Mouse (Mus musculus): ENCODE measurements around the gene Saxo2. TPM values are rescaled to one million over a fixed set of nuclear protein-coding genes. Genes with fewer than 3 reads are reported as not detected.

Saxo2 gene
- 1.7 and 2.9 TPM in 2 replicates for total RNA-seq (2021)
- long read RNA-seq, experiment 1, partial matches to known transcripts = 0 of 4 reads
- long read RNA-seq, experiment 1, other reads (novel, unspliced or antisense) = 1 of 4 reads
- long read RNA-seq, experiment 2, partial matches to known transcripts = 0 of 3 reads
- long read RNA-seq, experiment 2, other reads (novel, unspliced or antisense) = 0 of 3 reads

GRCm38 (mm10) chr7:82648353-82649080, at the start of gene Saxo2, which contains the start of gene Efl1:
Gene Saxo2 (minus strand): TSS chr7:82648528.
Gene Efl1 (plus strand): TSS chr7:82648614.
- peak; percentile 97 for DNase-seq

GRCm38 (mm10) chr7:82697668-82698067, 49.3 kb upstream of the Saxo2 start:
- no peak for DNase-seq

DNA sequence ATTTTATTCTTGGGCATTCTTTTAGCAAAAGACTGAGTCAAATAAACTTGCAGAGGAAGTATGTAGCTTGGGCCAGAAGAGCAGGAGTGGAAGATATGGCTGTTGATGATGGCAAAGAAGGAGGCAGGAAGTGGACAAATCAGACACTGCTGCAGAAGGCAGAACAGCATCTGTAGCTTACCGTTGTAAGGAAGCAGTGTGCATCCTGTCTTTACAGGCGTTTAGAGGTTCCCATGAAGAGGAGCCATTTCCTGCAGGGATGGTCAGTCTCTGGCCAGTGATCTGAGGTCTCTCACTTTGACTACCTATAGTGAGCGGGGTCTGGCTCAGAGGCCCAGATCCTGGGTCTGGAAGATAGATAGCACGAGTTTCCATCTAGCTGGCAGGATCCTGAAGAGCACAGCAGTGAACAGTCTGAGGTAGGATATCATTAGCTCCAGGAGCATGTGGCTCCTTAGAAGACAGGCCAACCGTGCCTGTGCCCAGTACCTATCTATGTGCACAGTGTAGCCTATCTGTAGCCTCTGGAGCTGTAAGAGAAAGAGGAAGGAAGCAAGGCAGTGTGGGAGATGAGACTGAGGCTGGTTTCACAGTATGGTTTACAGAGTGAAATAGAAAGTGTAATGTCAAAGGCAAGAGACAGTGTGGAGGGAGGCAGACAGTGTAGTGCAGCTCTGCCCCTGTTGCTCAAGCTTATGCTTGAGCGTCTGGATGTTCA, 42.9 kb upstream of the Saxo2 start:
- DNase-seq = no peak

DNA sequence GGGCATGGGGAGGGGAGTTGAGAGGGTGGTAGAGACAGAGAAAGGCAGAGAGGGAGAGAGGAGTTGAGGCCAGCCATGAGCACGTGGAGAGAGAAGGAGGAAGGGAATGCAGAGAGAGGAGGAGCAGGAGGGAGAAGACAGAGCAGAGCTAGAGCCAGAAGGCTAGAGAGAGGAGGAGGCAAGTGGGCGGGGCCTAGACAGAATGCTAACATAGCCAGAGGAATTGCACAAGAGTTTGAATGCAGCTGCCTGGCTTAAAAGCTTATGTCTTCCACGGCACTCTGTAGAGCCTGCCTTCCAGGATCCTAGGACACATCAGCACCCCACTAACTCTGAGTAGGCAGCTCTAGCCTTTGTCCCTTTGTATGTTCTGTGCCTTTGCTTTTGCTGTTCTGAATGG, 40.4 kb upstream of the Saxo2 start:
- DNase-seq = peak; percentile 52

GRCm38 (mm10) chr7:82679901-82680300, 31.6 kb upstream of the Saxo2 start:
- no peak for DNase-seq

DNA sequence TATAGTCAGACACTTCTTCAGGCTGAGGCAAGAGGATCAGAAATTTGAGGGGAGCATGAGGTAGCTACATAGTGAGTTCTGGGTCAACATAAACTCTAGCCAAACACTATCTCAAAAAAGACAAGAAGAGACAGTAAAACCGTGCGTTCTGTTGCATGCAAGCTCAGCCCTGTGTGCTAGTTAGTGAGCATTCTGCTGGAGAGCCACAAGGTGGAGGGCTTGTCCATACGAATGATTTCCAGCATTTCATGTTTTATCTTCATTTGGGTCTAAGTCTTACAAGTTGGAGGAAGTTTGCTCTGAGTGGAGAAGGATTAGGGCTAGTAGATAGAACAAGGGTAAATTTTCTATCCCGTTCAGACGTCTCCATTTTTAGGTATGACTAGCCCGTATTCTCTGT, 28.5 kb upstream of the Saxo2 start:
- DNase-seq = no peak

DNA sequence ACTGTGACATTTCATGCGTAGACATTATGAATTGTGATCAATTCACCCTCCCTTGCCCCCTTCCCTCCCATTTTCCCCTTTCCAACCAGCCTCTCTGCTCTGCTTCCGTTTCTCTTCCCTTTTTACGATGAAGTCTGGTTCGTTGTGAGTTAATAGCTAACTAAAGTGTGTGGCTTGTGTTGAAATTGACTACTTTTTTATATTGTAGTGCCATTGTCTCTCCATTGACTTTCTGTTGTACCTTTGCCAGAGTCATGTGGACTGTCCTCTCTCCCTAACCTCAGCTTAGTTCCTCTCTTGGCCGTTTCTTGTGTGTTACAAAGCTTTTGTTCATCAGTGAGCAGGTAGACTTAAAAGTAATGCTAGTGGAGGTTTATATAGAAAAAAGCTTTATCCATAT, 27.7 kb upstream of the Saxo2 start:
- no peak for DNase-seq

GRCm38 (mm10) chr7:82664604-82665003, 16.3 kb upstream of the Saxo2 start:
- no peak for DNase-seq

DNA sequence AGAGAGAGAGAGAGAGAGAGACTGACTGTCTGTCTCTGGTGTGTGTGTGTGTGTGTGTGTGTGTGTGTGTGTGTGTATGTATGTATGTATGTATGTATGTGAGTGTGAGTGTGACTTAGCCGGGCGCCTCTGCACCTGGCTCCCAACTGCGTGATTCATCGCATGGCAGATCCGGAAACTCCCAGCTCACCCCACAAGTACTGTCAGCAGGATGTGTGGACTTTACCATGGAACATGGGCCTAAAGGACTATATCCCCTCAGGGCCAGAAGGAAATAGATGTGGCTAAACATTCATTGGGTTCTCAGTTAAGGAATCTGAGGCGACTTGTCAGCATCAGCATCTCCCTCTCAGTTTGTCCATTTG, 735 bp upstream of the Saxo2 start:
- no peak for DNase-seq

DNA sequence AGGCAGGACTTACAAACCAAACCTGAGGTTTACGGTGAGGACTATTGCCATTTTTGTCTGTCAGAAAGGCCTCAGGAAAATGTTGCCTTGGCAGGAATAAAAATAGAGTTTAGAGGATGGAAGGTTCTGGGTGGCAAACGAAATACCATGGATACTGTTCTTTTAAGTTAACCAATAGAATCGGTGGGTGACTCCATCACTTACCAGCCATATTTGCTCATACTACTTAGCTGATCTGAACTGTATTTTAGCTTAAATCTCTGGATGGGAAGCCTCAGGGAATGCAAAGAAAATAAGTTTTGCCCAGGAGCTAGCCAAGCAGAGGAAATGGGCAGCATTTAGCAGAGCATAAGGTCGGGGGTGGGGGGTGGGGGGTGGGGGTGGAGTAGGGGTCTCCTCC, 419 bp downstream of the Saxo2 start:
- DNase-seq = no peak

DNA sequence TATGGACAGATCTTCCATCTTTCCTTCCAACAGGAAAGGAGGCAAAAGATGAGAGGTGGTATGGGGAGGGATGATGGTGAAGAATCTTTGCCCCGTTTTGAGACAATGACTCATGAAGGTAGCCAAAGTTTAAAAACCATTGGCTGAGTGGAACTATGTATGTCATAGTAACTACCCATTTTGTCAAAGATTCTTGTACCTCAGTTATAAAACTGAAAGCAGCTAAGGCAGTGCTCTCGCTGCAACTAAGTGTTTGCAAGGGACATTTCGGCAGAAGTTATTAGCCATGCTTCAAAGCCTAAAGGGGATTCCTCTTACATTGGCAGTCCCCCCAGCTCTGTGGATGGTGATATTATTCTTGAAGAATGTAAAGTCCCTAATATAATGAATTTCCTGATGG, 1.1 kb downstream of the Saxo2 start:
- no peak for DNase-seq

GRCm38 (mm10) chr7:82625342-82625741, 23.0 kb downstream of the Saxo2 start:
- DNase-seq = peak; percentile 76

DNA sequence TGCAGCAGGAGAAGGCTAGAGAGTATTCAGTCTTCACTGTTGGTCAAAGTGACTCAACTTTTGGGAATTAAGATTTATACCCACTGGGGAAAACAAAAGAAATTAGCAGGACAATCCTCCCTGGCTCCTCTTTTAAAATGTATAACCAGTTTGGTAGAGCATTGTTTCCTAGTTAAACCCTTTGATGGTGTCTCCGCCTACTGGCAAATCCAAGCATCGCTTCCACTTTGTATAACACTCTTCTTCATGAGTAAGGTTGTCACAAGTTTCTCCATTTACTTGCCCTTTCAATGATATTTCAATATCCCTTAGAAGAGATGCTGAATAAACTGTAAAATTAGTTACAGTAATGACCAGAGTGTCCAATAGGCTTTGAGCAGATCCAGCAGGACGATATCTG, 38.7 kb downstream of the Saxo2 start:
- peak; percentile 9 for DNase-seq

GRCm38 (mm10) chr7:82605425-82605824, 42.9 kb downstream of the Saxo2 start:
- DNase-seq = no peak

DNA sequence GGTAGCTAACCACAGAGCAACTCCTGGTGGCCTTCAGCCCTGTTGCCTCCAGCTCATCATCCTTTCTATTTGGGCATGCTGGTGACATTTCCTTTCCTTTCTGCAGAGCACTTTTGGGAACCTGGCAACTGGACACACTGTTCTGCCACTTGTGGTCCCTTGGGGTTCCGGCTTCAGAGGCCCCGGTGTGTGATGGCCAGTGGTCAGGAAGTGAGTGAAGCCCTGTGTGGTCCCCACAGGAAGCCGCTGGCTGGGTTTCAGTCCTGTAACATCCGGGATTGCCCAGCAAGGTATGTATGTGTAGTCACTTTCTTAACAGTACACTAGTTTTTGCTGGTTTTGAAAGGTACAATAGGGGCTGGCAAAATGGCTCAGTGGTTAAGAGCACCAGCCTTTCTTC, 46.3 kb downstream of the Saxo2 start:
- DNase-seq = no peak

- no peak for DNase-seq
Observed at GRCm38 (mm10) chr7:82590931-82591330, 57.4 kb downstream of the Saxo2 start.

Other genes starting within 250 kb of the Saxo2 start
- 16.7 and 21.8 TPM in 2 replicates for gene Efl1, start 86 bp upstream of the Saxo2 start, total RNA-seq (2021)
- 3.9 and 5.7 TPM in 2 replicates for gene Mex3b, start 218.8 kb upstream of the Saxo2 start, total RNA-seq (2021)

Data from adrenal gland, postnatal 14 days (tissue).